Mouse (Mus musculus) cerebellum, postnatal 36 days (tissue): Measurements from ENCODE around the gene Scamp3.

Experiments
- DNase-seq, 2 experiments: peaks; one replicate each; pipeline ENCODE4 v3.0.0; 2021 to 2022; ENCODE audit warnings: mixed read lengths in 2 of 2

Scamp3 gene

DNA sequence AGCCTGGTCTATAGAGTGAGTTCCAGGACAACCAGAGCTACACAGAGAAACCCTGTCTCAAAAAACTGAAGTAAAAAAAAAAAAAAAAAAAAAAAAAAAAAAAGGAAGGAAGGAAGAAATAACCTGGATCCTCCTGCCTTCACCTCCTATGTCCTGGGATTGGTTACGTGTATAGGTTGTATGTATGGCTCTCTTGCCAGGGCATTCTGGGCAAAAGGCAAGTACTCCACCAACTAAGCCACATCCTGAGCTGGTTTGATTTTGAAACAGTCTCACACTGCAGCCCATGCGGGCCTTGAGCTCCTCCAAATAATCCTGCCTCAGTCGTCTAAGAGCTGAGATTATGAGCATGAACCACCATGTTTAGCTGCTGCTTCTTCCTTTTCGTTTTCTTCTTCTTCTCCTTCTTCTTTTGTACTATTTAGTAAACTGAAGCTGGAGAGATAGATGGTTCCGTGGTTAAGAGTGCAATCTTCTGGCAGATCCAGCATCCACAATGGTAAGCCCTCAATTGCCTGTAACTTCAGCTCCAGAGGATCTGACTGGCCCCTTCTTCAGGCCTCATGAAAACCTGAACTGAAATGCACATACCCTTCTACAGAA lies 13.5 kb upstream of the Scamp3 start:
- DNase-seq = no peak

DNA sequence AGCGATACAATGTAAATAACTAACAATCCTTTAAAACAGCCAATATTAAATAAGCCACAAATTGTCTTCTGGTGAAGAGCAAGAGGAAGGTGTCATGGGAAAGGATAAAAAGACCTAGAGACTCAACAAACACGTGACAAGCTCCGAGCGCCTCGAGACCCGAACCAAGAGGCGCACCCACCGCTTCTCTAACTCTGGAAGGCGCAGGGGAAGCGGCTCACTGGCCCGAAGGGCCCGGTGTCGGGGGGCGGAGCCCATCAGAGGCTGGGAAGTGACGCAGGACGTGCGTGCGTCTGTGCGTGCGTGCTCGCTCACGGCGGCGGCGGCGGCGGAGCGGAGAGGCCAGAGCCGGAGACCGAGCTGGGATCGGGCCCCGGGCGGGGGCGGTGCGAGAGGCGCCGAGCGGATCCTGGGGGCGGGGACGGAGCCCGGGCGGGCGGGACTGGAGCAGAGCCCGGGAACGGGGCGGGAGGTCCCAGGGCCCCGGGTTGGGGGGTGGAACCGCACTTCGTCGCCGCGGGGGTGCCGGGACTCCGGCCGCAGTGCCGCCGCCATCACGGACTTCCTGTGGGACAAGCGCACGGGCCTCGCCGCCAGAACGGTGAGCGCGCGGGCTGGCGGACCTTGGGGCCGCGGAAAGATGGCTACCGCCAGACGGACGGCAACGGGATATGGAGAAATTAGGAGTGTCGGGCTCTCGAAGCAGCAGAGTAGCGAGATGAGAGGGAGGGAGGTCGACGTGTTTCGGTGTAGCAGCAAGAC lies 12.6 kb upstream of the Scamp3 start, which contains the start of gene Clk2:
TSS of gene Clk2 (plus strand) at position 290 of the 762 bp plus-strand sequence.
- DNase-seq = peak; percentile 90 to 95

DNA sequence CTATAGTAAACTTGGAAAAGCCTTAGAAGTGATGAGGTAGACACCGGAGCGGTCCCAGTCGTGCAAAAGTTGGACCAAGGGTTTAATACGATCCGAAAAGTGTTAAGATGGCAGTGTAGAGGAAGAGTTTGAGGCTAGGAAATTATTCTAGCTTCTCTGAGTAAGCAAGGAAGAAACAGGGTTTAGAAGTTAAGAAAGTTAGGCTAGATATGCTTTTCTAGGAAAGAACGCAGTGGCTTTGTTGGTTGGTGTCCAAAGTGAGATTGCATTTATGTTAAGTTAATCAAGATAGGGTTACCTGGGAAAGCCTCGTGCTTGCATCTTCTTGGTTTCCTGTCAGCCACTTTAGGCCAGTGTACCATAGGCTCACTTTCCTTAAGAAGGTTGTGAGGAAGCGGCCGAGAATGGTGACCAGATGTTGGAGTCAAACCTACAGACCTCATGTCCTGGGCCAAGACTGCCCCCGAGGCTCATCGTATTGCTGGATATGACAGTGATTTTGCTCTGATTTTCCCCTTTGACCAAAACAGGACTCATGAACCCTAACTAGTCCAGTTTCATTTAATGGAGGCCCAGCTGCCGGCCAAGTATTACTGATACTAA lies 11.9 kb upstream of the Scamp3 start:
- DNase-seq = no peak

DNA sequence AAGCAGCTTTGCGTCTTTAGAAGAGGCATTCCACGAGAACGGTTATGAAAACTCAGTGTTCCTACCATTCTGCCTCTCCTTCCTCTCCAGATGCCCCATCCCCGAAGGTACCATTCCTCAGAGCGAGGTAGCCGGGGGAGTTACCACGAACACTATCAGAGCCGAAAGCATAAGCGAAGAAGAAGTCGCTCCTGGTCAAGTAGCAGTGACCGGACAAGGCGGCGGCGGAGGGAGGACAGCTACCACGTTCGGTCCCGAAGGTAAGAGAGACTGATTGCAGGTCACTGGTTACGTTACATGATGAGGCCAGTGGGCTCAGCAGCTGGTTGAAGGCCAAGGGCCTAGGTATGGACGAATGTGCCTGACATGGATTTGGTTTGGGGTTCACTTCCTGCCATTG lies 10.3 kb upstream of the Scamp3 start:
- DNase-seq = no peak

DNA sequence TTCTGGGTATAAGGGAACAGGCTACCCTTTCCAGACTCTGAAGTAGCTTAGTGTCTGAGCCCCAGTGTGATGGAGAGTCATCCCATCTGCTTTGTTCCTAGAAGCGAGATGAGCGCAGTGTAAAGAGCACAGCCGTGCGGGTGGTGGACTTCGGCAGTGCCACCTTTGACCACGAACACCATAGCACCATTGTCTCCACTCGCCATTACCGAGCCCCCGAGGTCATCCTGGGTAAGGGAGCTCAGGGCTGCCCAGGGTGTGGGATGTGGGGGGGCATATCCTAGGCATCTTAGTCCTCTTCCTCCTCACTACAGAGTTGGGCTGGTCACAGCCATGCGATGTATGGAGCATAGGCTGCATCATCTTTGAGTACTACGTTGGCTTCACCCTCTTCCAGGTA lies 2.4 kb upstream of the Scamp3 start:
- no peak for DNase-seq

DNA sequence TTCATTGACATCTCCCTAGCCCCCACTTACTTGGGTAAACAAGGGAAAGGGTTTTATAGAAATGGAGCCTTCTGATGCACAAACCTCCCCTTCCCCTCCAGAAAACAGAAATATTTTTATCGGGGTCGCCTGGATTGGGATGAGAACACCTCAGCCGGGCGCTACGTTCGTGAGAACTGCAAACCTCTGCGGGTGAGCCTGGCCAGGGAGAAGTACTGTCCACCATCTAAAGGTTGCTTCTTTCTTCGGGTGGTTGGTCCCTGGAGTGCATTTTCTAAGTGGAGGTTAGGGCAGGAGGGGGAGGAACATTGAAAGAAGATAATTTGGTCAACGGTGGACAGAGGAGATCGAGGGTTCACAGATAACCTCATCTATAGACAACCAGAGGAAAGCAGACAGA lies 1.7 kb upstream of the Scamp3 start:
- no peak for DNase-seq

DNA sequence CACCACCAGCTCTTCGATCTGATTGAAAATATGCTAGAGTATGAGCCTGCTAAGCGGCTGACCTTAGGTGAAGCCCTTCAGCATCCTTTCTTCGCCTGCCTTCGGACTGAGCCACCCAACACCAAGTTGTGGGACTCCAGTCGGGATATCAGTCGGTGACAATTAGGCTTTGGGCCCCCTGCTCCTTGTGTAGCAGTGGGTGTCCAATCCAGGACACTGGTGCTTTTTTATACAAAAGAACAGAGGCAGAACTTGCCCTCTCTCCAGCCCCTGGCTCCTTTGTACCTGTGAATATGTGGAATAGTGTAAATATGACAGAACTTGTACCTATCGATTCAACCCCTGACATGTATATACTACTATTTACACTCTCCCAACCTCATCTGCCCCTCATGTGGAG lies 852 bp upstream of the Scamp3 start:
- DNase-seq = no peak

DNA sequence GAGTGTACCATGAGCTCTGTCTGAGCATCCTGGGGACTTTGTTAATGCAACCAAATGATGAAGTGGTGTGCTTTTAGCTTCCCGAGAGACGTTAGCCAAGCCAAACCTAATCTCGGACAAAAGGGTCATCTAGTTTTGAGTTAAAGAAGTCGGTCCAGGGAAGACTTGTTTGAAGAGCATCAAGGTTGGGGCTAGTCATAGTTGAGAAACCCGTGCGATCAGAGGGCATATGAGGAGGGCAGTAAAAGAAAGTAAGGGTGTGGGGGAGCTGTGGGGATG lies 773 bp downstream of the Scamp3 start:
- no peak for DNase-seq

DNA sequence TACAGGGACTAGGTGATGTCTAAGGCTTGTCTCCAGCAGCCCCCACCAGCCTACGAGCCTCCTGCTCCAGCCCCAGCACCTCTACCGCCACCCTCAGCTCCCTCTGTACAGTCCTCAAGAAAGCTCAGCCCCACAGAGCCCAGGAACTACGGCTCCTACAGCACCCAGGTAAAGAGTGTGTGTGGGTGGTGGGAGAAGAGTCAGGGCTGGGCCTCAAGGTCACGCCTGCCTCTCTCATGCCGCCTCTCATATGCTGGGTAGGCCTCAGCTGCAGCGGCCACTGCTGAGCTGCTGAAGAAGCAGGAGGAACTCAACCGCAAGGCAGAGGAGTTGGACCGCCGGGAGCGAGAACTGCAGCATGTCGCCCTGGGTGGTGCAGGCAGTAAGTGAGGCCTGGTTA lies 1.8 kb downstream of the Scamp3 start:
- no peak for DNase-seq

DNA sequence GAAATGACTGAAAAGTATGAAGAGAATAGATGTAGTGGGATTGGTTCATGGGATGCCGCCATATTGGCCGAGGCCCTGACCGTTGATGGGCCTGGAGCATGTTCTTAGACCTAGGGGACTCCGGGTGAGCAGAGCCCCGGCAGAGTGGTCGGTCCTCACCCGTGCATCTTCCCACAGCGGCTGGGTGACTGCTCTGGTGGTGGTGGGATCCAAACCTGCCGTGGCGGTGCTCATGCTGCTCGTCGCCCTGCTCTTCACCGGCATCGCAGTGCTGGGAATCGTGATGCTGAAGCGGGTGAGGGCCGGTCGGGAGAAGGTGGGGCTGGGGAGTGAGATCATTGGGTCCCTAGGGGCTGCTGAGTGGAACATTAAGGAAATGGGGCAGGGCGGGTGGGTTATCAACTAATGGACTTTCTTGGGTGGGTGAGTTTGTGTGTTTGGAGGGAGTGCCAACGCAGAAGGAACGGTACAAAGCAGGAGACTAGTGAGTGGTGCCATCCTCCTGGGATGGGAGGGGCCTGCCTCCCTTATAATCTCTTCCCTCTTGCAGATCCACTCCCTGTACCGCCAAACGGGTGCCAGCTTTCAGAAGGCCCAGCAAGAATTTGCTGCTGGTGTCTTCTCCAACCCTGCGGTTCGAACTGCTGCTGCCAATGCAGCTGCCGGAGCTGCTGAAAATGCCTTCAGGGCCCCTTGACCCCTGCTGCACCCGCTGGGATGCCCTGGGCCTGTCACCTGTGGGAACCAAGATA lies 4.7 kb downstream of the Scamp3 start:
- DNase-seq = no peak

DNA sequence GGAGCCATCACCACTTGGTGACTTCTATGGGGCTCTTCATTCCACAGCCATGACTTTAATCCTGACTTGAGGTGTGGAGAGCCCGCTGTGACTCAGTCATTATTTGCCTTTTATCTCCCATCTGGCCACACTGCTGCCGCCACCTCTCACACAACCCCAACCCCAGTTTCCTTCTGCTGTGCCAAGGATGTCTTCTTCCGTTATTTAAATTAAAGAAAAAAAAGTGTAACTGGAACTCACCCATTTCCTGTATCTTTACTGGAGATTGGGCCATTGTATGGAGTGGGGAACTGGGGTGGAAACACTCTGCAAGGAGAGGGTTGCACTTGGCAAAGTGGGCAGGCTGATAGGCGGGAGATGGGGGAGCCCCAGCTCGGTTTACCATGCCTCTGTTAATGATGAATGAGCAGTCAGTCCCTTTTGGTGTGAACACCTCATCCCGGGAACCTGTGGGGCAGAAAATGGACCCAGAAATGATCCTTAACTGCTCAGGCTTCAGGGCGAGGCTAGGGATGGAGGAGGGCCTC lies 5.3 kb downstream of the Scamp3 start:
- no peak for DNase-seq

DNA sequence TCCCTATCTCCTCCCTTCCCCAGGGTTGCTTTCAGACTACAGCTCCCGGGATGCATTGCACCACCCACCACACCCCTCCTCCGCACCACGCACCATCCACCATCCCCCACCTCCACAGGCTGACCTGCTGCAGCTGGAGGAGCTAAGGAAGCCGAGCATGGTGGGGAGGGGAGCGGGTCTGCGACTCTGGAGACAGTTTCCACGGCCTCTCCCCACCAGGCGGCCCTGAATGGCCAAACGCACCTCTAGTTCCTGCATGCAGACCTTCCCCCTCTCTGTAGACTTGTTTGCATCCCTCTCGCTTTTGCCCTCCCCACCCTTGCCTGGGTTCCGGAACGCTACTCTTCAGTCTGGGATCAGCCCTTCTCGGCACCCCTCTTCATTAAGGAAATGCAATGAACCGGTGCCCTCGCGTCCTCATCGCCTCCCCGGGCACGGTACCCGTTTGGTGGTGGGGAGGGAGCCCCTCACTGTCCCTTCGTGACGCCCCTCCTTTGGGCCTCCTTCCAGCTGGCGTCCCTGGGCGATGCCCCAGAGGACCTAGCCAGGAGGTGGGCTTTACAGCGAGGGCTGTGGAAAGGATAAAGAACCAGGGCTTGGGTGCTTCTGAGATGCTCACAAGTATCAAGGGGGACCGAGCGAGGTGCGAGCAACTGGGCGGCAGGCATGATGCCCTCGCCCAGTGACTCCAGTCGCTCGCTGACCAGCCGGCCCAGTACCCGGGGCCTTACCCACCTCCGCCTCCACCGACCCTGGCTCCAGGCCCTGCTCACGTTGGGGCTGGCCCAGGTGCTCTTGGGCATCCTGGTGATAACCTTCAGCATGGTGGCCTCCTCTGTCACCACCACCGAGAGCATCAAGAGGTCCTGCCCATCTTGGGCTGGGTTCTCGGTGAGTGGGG lies 6.0 kb downstream of the Scamp3 start, which contains the start of gene Fam189b:
TSS of gene Fam189b (plus strand) at position 86 of the 901 bp plus-strand sequence.
- DNase-seq = peak; percentile 83 to 90

DNA sequence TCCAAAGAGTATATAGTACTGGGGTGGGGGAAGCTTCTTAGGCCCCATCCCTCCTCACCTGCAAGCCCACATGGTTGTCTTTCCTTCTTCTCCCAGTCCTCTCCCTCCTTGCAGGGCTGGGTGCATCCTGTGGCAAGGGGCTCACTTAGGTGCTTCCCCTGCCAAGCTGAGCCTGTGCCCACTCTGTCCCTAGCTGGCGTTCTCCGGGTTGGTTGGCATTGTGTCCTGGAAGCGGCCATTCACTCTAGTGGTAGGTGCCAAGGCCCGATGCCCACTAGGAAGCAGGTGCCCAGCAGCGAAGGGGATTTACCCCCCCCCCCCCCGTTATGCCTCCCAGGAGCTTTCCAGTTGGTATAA lies 6.7 kb downstream of the Scamp3 start:
- DNase-seq = peak in 1 of 2 experiments; percentile 39

DNA sequence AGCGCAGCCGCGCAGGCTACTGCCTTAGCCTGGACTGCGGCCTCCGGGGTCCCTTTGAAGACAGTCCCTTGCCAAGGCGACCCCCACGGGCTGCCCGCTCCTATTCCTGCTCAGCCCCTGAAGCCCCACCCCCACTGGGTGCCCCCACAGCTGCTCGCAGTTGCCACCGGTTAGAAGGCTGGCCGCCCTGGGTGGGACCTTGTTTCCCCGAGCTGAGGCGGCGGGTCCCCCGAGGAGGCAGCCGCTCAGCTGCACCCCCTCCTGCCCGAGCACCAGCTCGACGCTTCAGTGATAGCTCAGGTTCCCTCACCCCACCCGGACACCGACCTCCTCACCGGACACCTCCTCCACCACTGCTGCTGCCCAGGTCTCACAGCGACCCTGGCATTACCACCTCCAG lies 9.9 kb downstream of the Scamp3 start:
- DNase-seq = no peak

DNA sequence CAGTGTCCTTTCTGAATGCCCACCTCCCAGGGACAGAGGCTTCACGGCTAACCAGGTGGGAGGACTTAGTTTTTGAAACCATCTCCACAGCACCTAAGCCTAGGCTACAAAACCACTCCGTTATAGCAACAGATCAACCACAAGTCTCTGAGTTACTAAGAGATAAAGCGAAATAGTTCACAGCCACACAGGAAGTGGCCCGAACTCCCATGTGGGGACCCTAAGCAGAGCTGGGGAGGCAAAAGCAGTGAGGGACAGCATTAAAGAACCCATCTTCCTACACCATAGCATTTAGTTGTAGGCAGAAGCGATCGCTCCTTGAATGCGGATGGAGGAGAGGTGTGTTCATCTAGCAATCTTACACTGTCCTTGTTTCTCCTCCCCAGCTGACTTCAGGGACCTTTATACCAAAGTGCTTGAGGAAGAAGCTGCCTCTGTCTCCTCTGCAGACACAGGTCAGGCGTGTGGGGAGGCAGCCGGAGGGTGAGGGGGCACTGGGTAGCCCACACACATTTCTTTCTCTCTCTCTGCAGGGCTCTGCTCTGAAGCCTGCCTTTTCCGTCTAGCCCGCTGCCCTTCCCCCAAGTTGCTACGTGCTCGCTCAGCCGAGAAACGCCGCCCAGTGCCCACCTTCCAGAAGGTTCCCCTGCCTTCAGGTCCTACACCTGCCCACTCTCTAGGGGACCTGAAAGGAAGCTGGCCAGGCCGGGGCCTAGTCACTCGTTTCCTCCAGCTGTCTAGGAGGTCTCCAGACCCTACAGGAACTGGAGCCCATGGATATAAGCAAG lies 10.6 kb downstream of the Scamp3 start:
- DNase-seq = no peak

DNA sequence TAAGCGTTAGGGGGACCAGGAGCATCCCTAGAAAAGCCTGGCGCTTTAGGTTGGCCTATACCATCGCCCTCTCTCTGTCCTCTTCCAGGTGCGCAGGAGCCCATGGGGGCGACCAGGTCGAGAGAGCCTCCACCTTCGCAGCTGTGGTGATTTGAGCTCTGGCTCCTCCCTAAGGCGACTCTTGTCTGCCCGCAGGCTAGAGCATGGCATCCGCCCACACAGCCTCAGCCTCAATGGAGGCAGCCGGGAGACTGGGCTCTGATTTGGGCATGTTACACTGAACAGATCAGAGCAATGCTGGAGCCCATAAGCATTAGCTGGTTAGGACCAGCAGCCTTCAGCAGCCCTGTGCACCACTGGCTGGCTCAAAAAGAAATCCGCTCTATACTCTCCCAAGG lies 11.2 kb downstream of the Scamp3 start:
- DNase-seq = no peak

DNA sequence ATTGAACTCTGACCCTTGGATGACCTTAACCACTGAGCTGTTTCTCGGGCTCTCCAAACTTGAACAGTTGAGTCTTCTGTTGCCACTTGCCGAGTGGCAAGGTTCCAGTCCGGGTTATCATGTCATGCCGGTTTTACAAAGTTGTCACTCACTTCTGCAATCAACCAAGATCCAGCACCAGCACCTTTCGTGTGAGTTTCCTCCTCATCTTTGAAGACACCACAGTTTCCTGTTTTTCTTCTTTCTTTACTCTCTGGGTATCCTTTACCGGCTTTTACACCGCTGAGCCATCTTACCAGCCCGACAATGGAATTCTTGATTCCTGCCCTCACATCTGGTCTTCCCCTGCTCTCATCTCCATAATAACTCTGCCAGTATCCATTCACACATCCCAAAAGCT lies 13.2 kb downstream of the Scamp3 start:
- no peak for DNase-seq

DNA sequence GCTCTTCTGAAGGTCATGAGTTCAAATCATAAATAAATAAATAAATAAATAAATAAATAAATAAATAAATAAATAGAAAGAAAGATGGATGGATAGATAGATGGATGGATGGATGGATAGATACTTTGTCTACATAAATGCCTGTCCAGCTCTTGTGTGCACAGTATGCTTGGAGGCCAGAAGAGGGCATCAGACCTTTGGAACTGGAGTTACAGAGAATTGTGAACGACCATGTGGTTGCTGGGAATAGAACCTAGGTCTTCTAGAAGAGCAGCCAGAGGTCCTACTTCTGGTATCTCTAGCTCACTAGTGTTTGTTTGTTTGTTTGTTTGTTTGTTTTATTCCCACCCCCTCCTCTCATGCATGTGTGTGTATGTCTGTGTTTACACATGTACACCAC lies 16.1 kb downstream of the Scamp3 start:
- DNase-seq = no peak

DNA sequence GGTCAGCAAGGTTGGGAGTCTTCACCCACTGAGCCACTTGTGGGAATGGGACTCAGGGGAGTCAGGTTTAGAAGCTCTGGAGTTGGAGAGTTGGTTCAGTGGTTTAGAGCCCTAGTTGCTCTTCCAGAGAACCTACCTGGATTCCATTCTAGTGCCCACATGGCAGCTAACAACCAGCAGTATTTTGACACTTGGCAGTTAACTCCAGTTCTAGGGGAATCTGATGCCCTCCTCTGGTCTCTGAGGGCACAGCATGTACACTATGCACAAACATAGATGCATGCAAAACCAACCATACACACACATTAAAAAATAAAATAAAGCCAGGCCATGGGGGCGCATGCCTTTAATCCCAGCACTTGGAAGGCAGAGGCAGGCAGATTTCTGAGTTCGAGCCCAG lies 16.6 kb downstream of the Scamp3 start:
- DNase-seq = no peak

DNA sequence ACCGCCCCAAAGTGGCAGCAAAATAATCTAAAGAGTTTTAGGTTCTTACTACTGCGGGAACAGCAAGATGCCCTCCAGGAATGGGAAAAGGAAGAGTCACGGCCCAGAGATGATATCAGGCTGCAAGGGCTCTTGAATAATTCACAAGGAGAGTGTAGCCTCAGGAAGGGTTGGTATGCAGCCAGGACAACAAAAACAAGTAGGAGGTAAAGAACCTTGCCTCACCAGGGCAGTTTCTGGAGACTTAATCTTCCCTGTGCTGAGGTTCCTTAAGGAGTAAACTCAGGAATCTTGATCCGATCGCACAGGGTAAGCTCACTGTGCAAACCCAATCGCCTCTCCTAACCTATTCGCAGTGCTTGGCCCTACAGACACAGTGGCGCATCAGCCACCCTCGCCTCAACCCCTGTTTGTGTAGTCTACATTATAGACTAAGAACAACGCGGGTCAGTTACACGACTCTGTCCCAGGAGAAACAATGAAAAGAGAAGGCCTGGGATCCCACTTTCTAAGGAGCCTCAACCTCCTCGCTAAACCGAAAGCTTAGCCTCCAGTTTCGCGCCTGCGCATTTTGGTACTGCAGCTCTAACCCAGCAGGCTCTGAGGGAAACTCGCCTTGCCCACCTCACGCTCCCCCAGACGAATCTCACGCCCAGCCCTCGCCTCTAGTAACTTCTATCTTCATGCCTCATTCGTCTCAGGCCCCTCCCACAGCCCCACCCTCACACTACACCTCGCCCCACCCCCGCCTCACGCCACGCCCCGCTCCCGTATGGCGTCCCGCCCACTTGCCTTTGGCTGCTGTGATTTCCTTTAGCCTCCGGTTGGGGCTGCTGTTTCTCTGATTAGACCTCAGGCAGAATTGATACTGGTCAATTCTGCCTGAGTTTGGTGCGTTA lies 19.0 kb downstream of the Scamp3 start:
- DNase-seq = peak; percentile 78 to 84

DNA sequence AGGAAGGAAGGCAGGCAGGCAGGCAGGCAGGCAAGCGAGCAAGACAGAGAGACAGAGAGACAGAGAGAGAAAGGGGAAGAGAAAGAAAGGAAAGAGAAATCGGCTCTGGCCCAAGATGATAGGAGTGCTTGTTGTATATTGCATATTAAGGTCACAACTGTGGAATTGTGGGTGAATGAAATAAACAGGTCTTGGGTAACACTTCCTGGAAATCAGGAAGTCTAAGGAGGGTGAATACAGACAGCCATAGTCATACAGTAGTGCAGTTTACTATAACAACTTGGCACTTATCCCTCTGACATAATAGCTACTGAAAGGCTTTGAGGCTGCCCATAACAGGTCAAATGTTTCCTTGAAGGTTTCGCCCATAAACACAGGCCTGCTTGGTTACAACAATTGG lies 22.6 kb downstream of the Scamp3 start:
- DNase-seq = no peak
